Mouse (Mus musculus) stomach, postnatal 0 days (tissue): Measurements from ENCODE around the gene Upk1a.

Experiments
- CTCF ChIP-seq: IDR thresholded peaks from 2 replicates; pipeline ENCODE4 v1.5.1; 2016; ENCODE audit warnings: antibody characterized with exemption, low read depth, mild to moderate bottlenecking, moderate library complexity
- EP300 ChIP-seq: optimal IDR thresholded peaks from 2 replicates; pipeline ENCODE3; 2016; ENCODE audit warnings: antibody characterized with exemption

DNA sequence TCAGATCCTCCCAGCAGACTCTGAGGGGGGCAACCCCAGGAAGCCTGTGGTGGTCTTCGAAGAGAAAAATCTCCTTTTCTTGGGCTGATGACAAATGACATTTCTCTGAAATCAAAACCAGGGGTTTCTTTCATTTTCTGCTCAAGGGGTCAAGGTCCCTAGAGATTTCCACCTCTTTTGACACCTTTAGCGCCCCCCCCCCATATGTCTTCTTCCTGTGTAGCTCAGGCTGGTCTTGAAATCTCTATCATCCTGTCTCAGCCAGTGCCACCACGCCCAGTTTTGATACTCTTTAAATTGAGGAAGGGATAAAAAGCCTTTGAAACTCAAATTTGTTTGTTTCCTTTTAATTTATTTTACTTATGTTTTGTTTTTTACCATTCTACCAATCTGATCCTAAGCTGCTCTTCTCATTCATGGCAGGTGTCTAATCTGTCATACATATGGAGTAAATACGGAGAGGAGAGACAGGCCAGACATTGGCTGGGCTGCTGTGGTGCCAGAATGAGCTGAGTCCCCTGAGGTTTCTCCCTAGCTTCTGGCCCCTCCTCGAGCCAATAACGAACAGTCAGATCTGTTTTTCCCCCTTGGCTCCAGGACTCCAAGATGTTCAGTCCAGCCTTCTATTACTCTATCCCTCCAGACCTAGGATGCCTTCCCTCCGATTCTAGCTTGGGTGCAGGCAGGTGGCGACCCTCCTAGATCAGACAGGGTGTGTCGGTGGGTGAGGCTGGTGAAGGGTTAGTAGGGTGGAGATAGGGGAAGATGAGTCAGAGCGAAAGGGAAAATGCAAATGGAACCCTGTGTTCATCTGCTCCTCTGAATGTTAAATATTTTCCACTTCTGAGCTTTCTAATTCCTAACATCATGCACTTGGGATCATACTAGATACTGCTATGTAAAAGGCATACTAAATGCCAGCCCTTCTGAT lies 18.8 kb downstream of the Upk1a start:
- no peak for TF ChIP-seq CTCF
- TF ChIP-seq EP300, result no peak
